Mouse (Mus musculus): ENCODE results near the gene Adam26b.
"Not testable (repeated sequence)": the region's sequence is repeated elsewhere in the genome, so short reads cannot be mapped to it uniquely, and the experiment has no call there.

Gene Adam26b

DNA sequence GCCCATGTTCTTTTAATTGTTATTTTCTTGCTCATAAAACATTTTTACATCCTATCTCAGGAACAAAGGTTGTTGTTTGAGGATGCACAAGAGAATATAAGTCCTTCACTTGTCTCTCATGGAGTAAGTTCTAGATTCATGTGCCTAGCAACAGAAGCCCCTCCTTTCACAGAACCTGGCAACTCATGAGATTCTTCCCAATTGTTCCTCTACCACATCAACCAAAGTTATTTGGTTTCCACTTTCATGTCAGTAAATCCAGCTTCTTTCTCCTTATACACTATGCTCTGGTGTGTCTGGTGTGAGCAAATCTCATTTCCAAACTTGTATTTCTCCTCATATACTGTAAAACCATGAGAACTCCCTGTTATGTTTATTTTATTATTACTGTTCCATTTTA, at the start of gene Adam26b:
Adam26b (minus strand) TSS at position 101 of the 400 bp plus-strand sequence.
- DNase-seq: not testable (repeated sequence)

GRCm38 (mm10) chr8:43576607-43577006, 48.7 kb upstream of the Adam26b start, which contains the start of gene Adam26a:
TSS of gene Adam26a (minus strand) at chr8:43576707.
- DNase-seq: not testable (repeated sequence)
